Mouse (Mus musculus) cerebellum, adult 9-10 months (tissue): Measurements from ENCODE around the gene Camk1d.
A peak's percentile ranks its signal among the peaks of the same experiment; 100 is the strongest.
"Not testable (repeated sequence)": the region's sequence is repeated elsewhere in the genome, so short reads cannot be mapped to it uniquely, and the experiment has no call there.

Experiments used
- DNase-seq: peaks from one replicate; pipeline ENCODE4 v3.0.0; 2022

Camk1d gene

GRCm38 (mm10) chr2:5388381-5388780 lies 325.9 kb downstream of the Camk1d start:
- DNase-seq, result no peak

GRCm38 (mm10) chr2:5381712-5382710 lies 332.3 kb downstream of the Camk1d start:
- DNase-seq, result peak; percentile 71

- no peak for DNase-seq
Observed at GRCm38 (mm10) chr2:5380973-5381372, 333.3 kb downstream of the Camk1d start.

GRCm38 (mm10) chr2:5378922-5379321 lies 335.4 kb downstream of the Camk1d start:
- DNase-seq, result not testable (repeated sequence)

GRCm38 (mm10) chr2:5378066-5378672 lies 336.1 kb downstream of the Camk1d start:
- DNase-seq, result no peak

GRCm38 (mm10) chr2:5372886-5373429 lies 341.4 kb downstream of the Camk1d start:
- DNase-seq, result no peak

- DNase-seq, result peak; percentile 58
Observed at GRCm38 (mm10) chr2:5371316-5371715, 343.0 kb downstream of the Camk1d start.

- DNase-seq, result peak; percentile 78
Observed at GRCm38 (mm10) chr2:5370591-5370990, 343.7 kb downstream of the Camk1d start.

GRCm38 (mm10) chr2:5363836-5364235 lies 350.5 kb downstream of the Camk1d start:
- DNase-seq, result no peak

- no peak for DNase-seq
Observed at GRCm38 (mm10) chr2:5358049-5358448, 356.3 kb downstream of the Camk1d start.

GRCm38 (mm10) chr2:5357056-5357455 lies 357.3 kb downstream of the Camk1d start:
- no peak for DNase-seq

GRCm38 (mm10) chr2:5352821-5353522 lies 361.3 kb downstream of the Camk1d start:
- no peak for DNase-seq

- no peak for DNase-seq
Observed at GRCm38 (mm10) chr2:5345344-5345743, 369.0 kb downstream of the Camk1d start.

- DNase-seq, result no peak
Observed at GRCm38 (mm10) chr2:5327533-5328250, 386.6 kb downstream of the Camk1d start.

GRCm38 (mm10) chr2:5324806-5325205 lies 389.5 kb downstream of the Camk1d start:
- peak; percentile 33 for DNase-seq

GRCm38 (mm10) chr2:5321660-5322295 lies 392.5 kb downstream of the Camk1d start:
- DNase-seq, result no peak

GRCm38 (mm10) chr2:5319138-5319537 lies 395.2 kb downstream of the Camk1d start:
- DNase-seq, result no peak

- no peak for DNase-seq
Observed at GRCm38 (mm10) chr2:5316763-5317162, 397.6 kb downstream of the Camk1d start.

GRCm38 (mm10) chr2:5316217-5316616 lies 398.1 kb downstream of the Camk1d start:
- DNase-seq, result no peak

- no peak for DNase-seq
Observed at GRCm38 (mm10) chr2:5315291-5315828, 399.0 kb downstream of the Camk1d start.

- no peak for DNase-seq
Observed at GRCm38 (mm10) chr2:5314530-5315166, 399.7 kb downstream of the Camk1d start.
